Comparison of ENCODE assay signal across 9 mouse cellular contexts in genomic region chr16:72028798-72029197, GRCm38 (mm10).
DNase-seq lines count a peak whose midpoint lies in the region; ATAC-seq and TF ChIP-seq lines count a peak whose summit lies in the region.
"Had no signal": no experiment of that assay in that cellular context is flagged by ENCODE, and none has a peak within 500 bp of the region (broad histone marks: within the 10 kb centered on the region; RNA-seq: fewer than 3 reads in every experiment).

No protein-coding gene starts in this region.

- H3K4me1 ChIP-seq in heart, embryonic 12.5 days (replicated peaks): peaks cover 12% of the 10 kb centered on the region
- no peaks in the 10 kb centered on the region for H3K4me1 ChIP-seq in ES-E14 (ENCODE audit: control insufficient read depth in 2 of 2, insufficient read depth in 2 of 2, low read length in 2 of 2, poor library complexity in 1 of 2)
- H3K4me1 ChIP-seq in embryonic fibroblast, embryonic 13.5 days (ENCODE audit: control insufficient read depth, insufficient read depth, low read length): peaks cover 4% of the 10 kb centered on the region; the same call in 1 of the 2 replicates
- H3K4me1 ChIP-seq in neural tube, embryonic 14.5 days (ENCODE audit: control insufficient read depth, insufficient read depth, low read length): no peaks in the 10 kb centered on the region

- peak overlapping the region; percentile 96 for H3K4me2 ChIP-seq in heart, embryonic 12.5 days
- H3K4me2 ChIP-seq in neural tube, embryonic 14.5 days (ENCODE audit: low read depth, low read length): peak overlapping the region; percentile 77

- H3K4me3 ChIP-seq in heart, embryonic 12.5 days: peak overlapping the region; percentile 58
- peak overlapping the region; percentile 33 to 36; a peak in 2 of 4 replicates for H3K4me3 ChIP-seq in ES-E14 (ENCODE audit: insufficient read depth in 1 of 2, low read depth in 1 of 2, low read length in 2 of 2, poor library complexity in 1 of 2, severe bottlenecking in 1 of 2)
- peak overlapping the region; percentile 25 for H3K4me3 ChIP-seq in embryonic fibroblast, embryonic 13.5 days (ENCODE audit: insufficient read depth, low read length)
- H3K4me3 ChIP-seq in neural tube, embryonic 14.5 days (ENCODE audit: low read depth, low read length): peak overlapping the region; percentile 47

- no peak overlapping the region for H3K27ac ChIP-seq in heart, embryonic 12.5 days (ENCODE audit: poor library complexity, severe bottlenecking)
- no peak overlapping the region for H3K27ac ChIP-seq in ES-E14 (ENCODE audit: insufficient read depth, low read depth, low read length, poor library complexity, severe bottlenecking)
- no peak overlapping the region for H3K27ac ChIP-seq in embryonic fibroblast, embryonic 13.5 days (ENCODE audit: insufficient read depth, low read length)
- H3K27ac ChIP-seq in neural tube, embryonic 14.5 days (ENCODE audit: low read depth, low read length): peak overlapping the region; percentile 88

- in situ Hi-C loops in ES-E14 (cut with MboI; ENCODE audit: low sequenced_read_pairs in 2 of 2, unreplicated experiment in 2 of 2): no loop called here

- WGBS in heart, embryonic 12.5 days: 2% methylated on average over 18 of the region's 18 CpGs
- WGBS in neural tube, embryonic 14.5 days: under 1% methylated on average over 18 of the region's 18 CpGs

- no peaks in the 10 kb centered on the region for H3K36me3 ChIP-seq in heart, embryonic 12.5 days
- H3K36me3 ChIP-seq in ES-E14 (ENCODE audit: control insufficient read depth, insufficient read depth, low read length, poor library complexity, severe bottlenecking): no peaks in the 10 kb centered on the region
- H3K36me3 ChIP-seq in neural tube, embryonic 14.5 days (ENCODE audit: control insufficient read depth, insufficient read depth, low read length): no peaks in the 10 kb centered on the region
- H3K36me3 ChIP-seq: G1E had no signal

- H3K27me3 ChIP-seq in heart, embryonic 12.5 days (replicated peaks): peaks cover 26% of the 10 kb centered on the region
- peaks cover 4% of the 10 kb centered on the region; the same call in 1 of the 2 replicates for H3K27me3 ChIP-seq in neural tube, embryonic 14.5 days (ENCODE audit: control insufficient read depth, insufficient read depth, low read length)

- TF ChIP-seq CTCF in embryonic fibroblast, embryonic 13.5 days (IDR thresholded peaks at IDR 0.05; ENCODE audit: borderline replicate concordance, insufficient read depth, low read length): no peak

- H3K9ac ChIP-seq in heart, embryonic 12.5 days: peak overlapping the region; percentile 59; the same call in 1 of the 2 replicates
- H3K9ac ChIP-seq in ES-E14 (ENCODE audit: insufficient read depth, low read depth, low read length, poor library complexity, severe bottlenecking): no peak overlapping the region
- peak overlapping the region; percentile 78 for H3K9ac ChIP-seq in neural tube, embryonic 14.5 days (replicated peaks; ENCODE audit: low read depth, low read length)

- H3K9me3 ChIP-seq in heart, embryonic 12.5 days (replicated peaks): no peaks in the 10 kb centered on the region
- no peaks in the 10 kb centered on the region for H3K9me3 ChIP-seq in ES-E14 (ENCODE audit: control insufficient read depth, insufficient read depth, low read depth, low read length)
- H3K9me3 ChIP-seq in neural tube, embryonic 14.5 days (ENCODE audit: control insufficient read depth, low read length): no peaks in the 10 kb centered on the region

- DNase-seq in heart, adult 9 months (ENCODE audit: low spot score in 2 of 2): no peak
- DNase-seq in ES-E14 (ENCODE audit: low read depth, low spot score): no peak
- peak; percentile 10 to 32 for DNase-seq in layer of hippocampus, postnatal 25 days (ENCODE audit: extremely low spot score in 1 of 2, low spot score in 1 of 2)
- no peak for DNase-seq in thymus, postnatal 10 days (ENCODE audit: low spot score in 2 of 2)
- no peak for DNase-seq in adrenal gland, postnatal 4 days (ENCODE audit: low spot score in 2 of 2)

- ATAC-seq in heart, embryonic 12.5 days (ENCODE audit: insufficient number of reproducible peaks, low FRiP score): no peak
- peak; percentile 77 for ATAC-seq in neural tube, embryonic 14.5 days (ENCODE audit: low read depth)

- no peak for TF ChIP-seq POLR2A in embryonic fibroblast, embryonic 13.5 days (IDR thresholded peaks at IDR 0.05; ENCODE audit: low read depth, low read length)

TF ChIP-seq in ES-E14, 5 proteins besides CTCF, POLR2A, EP300 and RAD21:
- no peak for TF ChIP-seq ZC3H11A (IDR thresholded peaks at IDR 0.05; ENCODE audit: borderline replicate concordance, low read depth, low read length)
- no peak for TF ChIP-seq ZNF384 (IDR thresholded peaks at IDR 0.05; ENCODE audit: low read depth, low read length)
- TF ChIP-seq MAFK (IDR thresholded peaks at IDR 0.05; ENCODE audit: insufficient read depth, low read depth, low read length): no peak
- TF ChIP-seq HCFC1 (IDR thresholded peaks at IDR 0.05; ENCODE audit: borderline replicate concordance, insufficient read depth, low read length): no peak
- no peak for TF ChIP-seq CHD2 (IDR thresholded peaks at IDR 0.05; ENCODE audit: low read depth, low read length)

Comparison
In these comparisons a context has a peak if more than half of its experiments do, and no peak if none do; other contexts are left out.
1. DNase-seq: peak in layer of hippocampus, postnatal 25 days (2 of 2); none in heart, adult 9 months (0 of 2), ES-E14 (single experiment), thymus, postnatal 10 days (0 of 2) and adrenal gland, postnatal 4 days (0 of 2).
2. Peak in every context shown above with its lines, with median percentiles within 50 percentile points of each other: H3K4me3 ChIP-seq.